Mouse (Mus musculus): Measurements from ENCODE around the gene Ywhae. TPM values are rescaled to one million over a fixed set of nuclear protein-coding genes. Genes with fewer than 3 reads are reported as not detected.

The Ywhae gene
- total RNA-seq, 1 experiment from 2014 or later: 366 TPM

- ATAC-seq (replicated peaks in 1 of 2; ENCODE audit: insufficient read depth in 1 of 2, low FRiP score in 2 of 2, low TSS enrichment in 1 of 2, low read depth in 1 of 2, poor library complexity in 2 of 2, severe bottlenecking in 2 of 2): no peak
Observed at GRCm38 (mm10) chr11:75811900-75812299, 79.2 kb downstream of the Ywhae start.

DNA sequence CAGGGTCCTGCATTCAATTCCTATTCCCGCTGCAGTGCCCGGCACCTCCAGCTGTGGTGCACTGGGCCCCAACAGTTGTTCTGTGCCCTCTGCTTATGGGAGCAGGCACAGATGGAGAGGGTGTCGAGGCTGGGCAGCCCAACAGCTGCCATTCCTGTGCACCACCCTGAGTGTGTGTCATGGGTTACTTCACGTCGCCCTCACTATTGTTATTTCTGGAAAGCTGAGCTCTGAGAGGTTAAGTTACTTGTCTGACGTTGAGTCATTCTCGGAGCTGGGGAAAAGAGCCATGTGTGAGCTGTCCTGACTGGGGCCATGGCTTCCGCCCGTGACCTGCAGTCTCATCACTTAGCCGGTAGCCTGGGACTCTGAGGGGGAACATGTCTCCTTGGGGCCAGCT, 80.4 kb downstream of the Ywhae start:
- no peak for ATAC-seq (replicated peaks in 1 of 2; ENCODE audit: insufficient read depth in 1 of 2, low FRiP score in 2 of 2, low TSS enrichment in 1 of 2, low read depth in 1 of 2, poor library complexity in 2 of 2, severe bottlenecking in 2 of 2)

Other genes with a start within 250 kb of the Ywhae start
- 113 and 126 TPM in 2 replicates for gene Prpf8, start 246.1 kb upstream of the Ywhae start, total RNA-seq (2017)
- 0.75 TPM in 1 of 2 replicates, not detected in the other for gene Rilp, start 222.8 kb upstream of the Ywhae start, total RNA-seq (2017)
- 12.2 and 17.8 TPM in 2 replicates for gene Scarf1, start 219.3 kb upstream of the Ywhae start, total RNA-seq (2017)
- 8.9 and 17.5 TPM in 2 replicates for gene Slc43a2, start 201.2 kb upstream of the Ywhae start, total RNA-seq (2017)
- 55.5 and 98.3 TPM in 2 replicates for gene Pitpna, start 144.8 kb upstream of the Ywhae start, total RNA-seq (2017)
- 54.1 and 59.6 TPM in 2 replicates for gene Inpp5k, start 101.9 kb upstream of the Ywhae start, total RNA-seq (2017)
- gene Myo1c, start 82.4 kb upstream of the Ywhae start, total RNA-seq (2017): 28.3 and 35.9 TPM in 2 replicates
- 50.9 and 61.0 TPM in 2 replicates for gene Crk, start 53.6 kb upstream of the Ywhae start, total RNA-seq (2017)
- gene Doc2b, start 63.2 kb downstream of the Ywhae start, total RNA-seq (2017): 0.13 TPM in 1 of 2 replicates, not detected in the other
- gene Rph3al, start 205.6 kb downstream of the Ywhae start, total RNA-seq (2017): 2.6 and 4.4 TPM in 2 replicates